Mouse (Mus musculus): ENCODE data around the gene Utp4.

- no peak for TF ChIP-seq CTCF (IDR thresholded peaks at IDR 0.05; ENCODE audit: low read depth)
- no peak for TF ChIP-seq EP300 (IDR thresholded peaks at IDR 0.05; ENCODE audit: low read depth)
Observed at GRCm38 (mm10) chr8:106951707-106952106, 58.3 kb downstream of the Utp4 start.
